Mouse (Mus musculus) heart, embryonic 14.5 days (tissue): ENCODE data around the gene Impdh2. TPM values are rescaled to one million over a fixed set of nuclear protein-coding genes. Genes with fewer than 3 reads are reported as not detected.

Source experiments
- ATAC-seq: fragments of 200-750 bp; cut with Nextera tagmentation; 2 replicates; pipeline ENCODE4 v1.8.0; 2017; ENCODE audit warnings: low read depth, moderate TSS enrichment; ENCODE audit not compliant: insufficient number of reproducible peaks, insufficient read depth, low FRiP score
- H3K27ac ChIP-seq, 2 experiments: fragments of 200-500 bp in 1 of 2; fragments of 300-500 bp in 1 of 2; sonication (generic) in 1 of 2; replicated peaks in 1 of 2; 2 replicates each; pipeline ENCODE4 v1.5.1; 2012 to 2014; ENCODE audit warnings: low read depth in 2 of 2, low read length in 2 of 2, control low read depth in 1 of 2, mild to moderate bottlenecking in 1 of 2, mixed read lengths in 1 of 2; ENCODE audit not compliant: control insufficient read depth in 1 of 2, insufficient read depth in 1 of 2
- H3K27me3 ChIP-seq: fragments of 300-500 bp; sonication (generic); 2 replicates; pipeline ENCODE4 v1.6.1; 2014; ENCODE audit warnings: mild to moderate bottlenecking, low read length, control low read depth; ENCODE audit not compliant: control insufficient read depth, insufficient read depth
- H3K36me3 ChIP-seq: fragments of 300-500 bp; sonication (generic); 2 replicates; pipeline ENCODE4 v1.6.1; 2014; ENCODE audit warnings: mild to moderate bottlenecking, control low read depth, low read length, mixed read lengths; ENCODE audit not compliant: control insufficient read depth, insufficient read depth
- H3K4me1 ChIP-seq, 2 experiments: fragments of 200-500 bp in 1 of 2; fragments of 300-500 bp in 1 of 2; sonication (generic) in 1 of 2; 2 replicates each; pipeline ENCODE4 v1.6.1; 2012 to 2014; ENCODE audit warnings: low read length in 2 of 2, control low read depth in 1 of 2, mixed read lengths in 1 of 2; ENCODE audit not compliant: control insufficient read depth in 2 of 2, insufficient read depth in 2 of 2
- H3K4me2 ChIP-seq: fragments of 300-500 bp; sonication (generic); 2 replicates; pipeline ENCODE4 v1.6.1; 2014; ENCODE audit warnings: mild to moderate bottlenecking, low read length
- H3K4me3 ChIP-seq, 2 experiments: fragments of 200-500 bp in 1 of 2; fragments of 300-500 bp in 1 of 2; sonication (generic) in 1 of 2; 2 replicates each; pipeline ENCODE4 v1.5.1; 2012 to 2014; ENCODE audit warnings: low read length in 2 of 2, mild to moderate bottlenecking in 2 of 2, control low read depth in 1 of 2, low read depth in 1 of 2, moderate library complexity in 1 of 2; ENCODE audit not compliant: control insufficient read depth in 1 of 2, insufficient read depth in 1 of 2
- H3K9ac ChIP-seq: fragments of 300-500 bp; sonication (generic); 2 replicates; pipeline ENCODE4 v1.6.1; 2014; ENCODE audit warnings: mild to moderate bottlenecking, low read length
- H3K9me3 ChIP-seq: fragments of 300-500 bp; sonication (generic); 2 replicates; pipeline ENCODE4 v1.6.1; 2016; ENCODE audit warnings: low read length, control low read depth; ENCODE audit not compliant: control insufficient read depth
- WGBS: fragments of 180-500 bp; shearing (Covaris S2); extraction: QIAGEN DNeasy Blood & Tissue Kit; methylation state at CpG from one replicate; pipeline ENCODE4 v1.1.7; 2014; 5-methylcytosine and 5-hydroxymethylcytosine counted together
- polyA plus RNA-seq: library from polyadenylated mRNA; unstranded; fragments of >200 nt; fragmentation: Nextera tagmentation; extraction: Ambion mirVana; gene quantifications from 2 replicates; pipeline ENCODE4 v1.2.1, GENCODE M21; 2014

Impdh2 gene
- polyA plus RNA-seq, 1 experiment from 2014 or later, result 97.5 TPM

DNA sequence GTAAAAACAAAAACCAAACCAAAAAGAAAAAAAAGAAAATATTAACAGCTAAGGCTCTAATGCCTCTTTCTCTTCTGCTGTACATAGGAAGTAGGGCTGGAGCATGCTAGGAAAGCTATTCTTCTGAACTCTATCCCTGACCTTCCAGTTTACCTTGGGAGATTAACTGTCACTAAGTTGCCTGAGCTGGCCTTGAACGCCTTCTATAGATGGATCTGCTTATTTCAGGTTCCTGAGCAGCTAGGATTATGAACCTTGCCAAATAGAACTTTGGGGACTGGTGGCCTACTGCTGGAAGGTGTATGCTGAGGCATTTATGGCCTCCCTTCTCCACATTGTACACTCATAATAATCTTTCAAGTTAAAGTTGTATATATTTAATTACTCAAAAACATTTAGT is 29.1 kb upstream of the Impdh2 start:
- Histone ChIP-seq H3K4me1 (no peaks in the 10 kb centered on the region), H3K4me2 (no peak overlapping the region), H3K4me3 (no peak overlapping the region), H3K27ac (no peak overlapping the region), H3K27me3 (no peaks in the 10 kb centered on the region), H3K9me3 (no peaks in the 10 kb centered on the region), H3K9ac (no peak overlapping the region), H3K36me3 (peaks cover 84% of the 10 kb centered on the region)
- 76% methylated on average over 1 of the region's 1 CpGs for WGBS
- ATAC-seq, result no peak

DNA sequence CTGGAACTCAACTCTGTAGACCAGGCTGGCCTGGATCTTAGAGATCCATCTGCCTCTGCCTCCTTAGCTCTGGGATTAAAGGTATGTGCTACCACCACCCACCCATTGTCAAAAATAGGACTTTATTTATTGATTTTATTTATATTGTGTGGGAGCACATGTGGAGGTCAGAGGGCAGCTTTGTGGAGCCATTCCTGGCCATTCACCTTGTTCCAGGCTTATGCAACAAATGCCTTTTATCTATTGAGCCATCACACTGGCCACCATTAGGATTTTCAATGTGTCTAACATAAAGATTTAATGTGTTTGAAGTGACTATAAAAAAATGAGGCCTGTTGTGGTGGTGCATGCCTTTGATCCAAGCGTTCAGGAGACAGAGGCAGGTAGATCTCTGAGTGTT is 28.6 kb upstream of the Impdh2 start:
- Histone ChIP-seq H3K4me1 (no peaks in the 10 kb centered on the region), H3K27me3 (no peaks in the 10 kb centered on the region), H3K4me3 (no peak overlapping the region), H3K9ac (no peak overlapping the region), H3K4me2 (no peak overlapping the region), H3K27ac (no peak overlapping the region), H3K9me3 (no peaks in the 10 kb centered on the region), H3K36me3 (peaks cover 89% of the 10 kb centered on the region)
- no peak for ATAC-seq
- WGBS, result 92% methylated on average over 1 of the region's 1 CpGs

- Histone ChIP-seq H3K27ac (no peak overlapping the region), H3K4me1 (no peaks in the 10 kb centered on the region), H3K9ac (no peak overlapping the region), H3K9me3 (no peaks in the 10 kb centered on the region), H3K4me2 (no peak overlapping the region), H3K36me3 (peaks cover 95% of the 10 kb centered on the region), H3K27me3 (no peaks in the 10 kb centered on the region), H3K4me3 (no peak overlapping the region)
- ATAC-seq, result no peak
Observed at GRCm38 (mm10) chr9:108540846-108541245, 19.2 kb upstream of the Impdh2 start.

GRCm38 (mm10) chr9:108545986-108546385 is 14.1 kb upstream of the Impdh2 start:
- Histone ChIP-seq H3K27me3 (no peaks in the 10 kb centered on the region), H3K4me1 (no peaks in the 10 kb centered on the region), H3K4me3 (no peak overlapping the region), H3K9me3 (no peaks in the 10 kb centered on the region), H3K36me3 (peaks cover 96% of the 10 kb centered on the region), H3K27ac (no peak overlapping the region), H3K9ac (no peak overlapping the region), H3K4me2 (no peak overlapping the region)
- no peak for ATAC-seq
- WGBS, result 91% methylated on average over 3 of the region's 3 CpGs

DNA sequence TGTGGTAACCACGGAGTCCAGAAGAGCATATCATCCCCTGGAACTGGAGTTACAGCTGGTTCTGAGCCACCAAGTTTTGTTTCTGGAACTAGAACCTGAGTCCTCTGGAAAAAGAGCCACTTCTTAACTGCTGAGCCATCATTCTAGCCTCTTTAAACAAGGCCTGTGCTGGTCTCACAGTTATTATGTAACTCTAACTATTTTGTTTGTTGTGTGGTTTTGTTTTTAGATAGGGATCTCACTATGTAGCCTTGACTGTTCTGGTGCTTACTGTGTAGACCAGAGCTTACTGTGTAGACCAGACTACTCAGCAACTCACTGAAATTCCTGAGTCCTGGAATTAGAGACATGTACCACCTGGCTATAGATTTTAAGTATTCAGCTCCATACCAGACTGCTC is 13.2 kb upstream of the Impdh2 start:
- no peak overlapping the region for H3K9ac ChIP-seq
- no peaks in the 10 kb centered on the region for H3K27me3 ChIP-seq
- no peak overlapping the region for H3K4me2 ChIP-seq
- ATAC-seq, result no peak
- H3K9me3 ChIP-seq, result no peaks in the 10 kb centered on the region
- H3K36me3 ChIP-seq, result peaks cover 92% of the 10 kb centered on the region
- no peaks in the 10 kb centered on the region for H3K4me1 ChIP-seq
- 94% methylated on average over 1 of the region's 1 CpGs for WGBS
- no peak overlapping the region for H3K27ac ChIP-seq
- no peak overlapping the region for H3K4me3 ChIP-seq

DNA sequence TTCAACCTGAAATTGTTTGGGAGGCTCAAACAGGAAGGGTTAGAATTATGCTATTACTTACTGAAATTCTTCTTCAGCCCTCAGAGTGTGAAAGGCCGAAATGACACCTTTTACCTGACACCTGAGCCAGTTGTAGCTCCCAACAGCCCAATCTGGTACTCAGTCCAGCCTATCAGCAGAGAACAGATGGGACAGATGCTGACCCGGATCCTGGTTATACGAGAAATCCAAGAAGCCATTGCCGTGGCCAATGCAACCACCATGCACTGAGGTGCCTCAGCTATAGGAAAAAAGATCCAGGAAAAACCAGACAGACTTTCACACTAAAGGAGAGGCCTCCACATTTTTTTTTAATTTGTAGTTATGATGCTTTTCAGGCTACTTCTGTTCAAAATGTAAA is 917 bp upstream of the Impdh2 start:
- no peak for ATAC-seq
- no peak overlapping the region for H3K4me2 ChIP-seq
- peaks cover 5 to 12% of the 10 kb centered on the region in 2 experiments for H3K4me1 ChIP-seq
- peaks cover 82% of the 10 kb centered on the region for H3K36me3 ChIP-seq
- no peaks in the 10 kb centered on the region for H3K27me3 ChIP-seq
- H3K9me3 ChIP-seq, result no peaks in the 10 kb centered on the region
- WGBS, result 79% methylated on average over 4 of the region's 4 CpGs
- H3K9ac ChIP-seq, result no peak overlapping the region
- H3K27ac ChIP-seq, result no peak overlapping the region
- H3K4me3 ChIP-seq, result no peak overlapping the region

- Histone ChIP-seq H3K9me3 (no peaks in the 10 kb centered on the region), H3K27me3 (no peaks in the 10 kb centered on the region), H3K9ac (no peak overlapping the region), H3K4me3 (no peak overlapping the region), H3K27ac (no peak overlapping the region), H3K36me3 (peaks cover 56% of the 10 kb centered on the region), H3K4me1 (peaks cover 15 to 28% of the 10 kb centered on the region in 2 experiments), H3K4me2 (no peak overlapping the region)
- 83% methylated on average over 8 of the region's 8 CpGs for WGBS
- ATAC-seq, result no peak
Observed at GRCm38 (mm10) chr9:108563671-108564070, 3.6 kb downstream of the Impdh2 start.

DNA sequence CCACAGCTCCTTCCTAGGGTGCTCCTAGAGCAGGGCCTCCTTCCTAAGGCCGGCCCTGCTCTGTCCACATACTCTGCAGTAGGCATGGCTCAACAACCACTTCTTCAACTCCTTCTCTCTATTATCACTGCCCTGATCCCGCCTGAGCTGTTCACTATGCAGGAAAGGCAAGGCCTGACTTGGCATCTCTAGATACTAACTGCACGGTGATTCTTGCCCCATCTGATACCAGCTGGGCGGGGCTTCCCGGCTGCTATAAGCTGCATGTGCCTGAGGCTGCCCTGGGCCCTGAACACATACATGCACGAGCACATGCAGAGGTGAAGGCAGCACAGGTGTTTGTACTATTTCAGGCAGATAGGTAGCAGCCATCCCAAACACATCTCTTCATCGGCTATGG is 4.0 kb downstream of the Impdh2 start:
- Histone ChIP-seq H3K36me3 (peaks cover 51% of the 10 kb centered on the region), H3K4me2 (no peak overlapping the region), H3K27me3 (no peaks in the 10 kb centered on the region), H3K4me1 (peaks cover 16 to 31% of the 10 kb centered on the region in 2 experiments), H3K4me3 (no peak overlapping the region), H3K9me3 (no peaks in the 10 kb centered on the region), H3K27ac (no peak overlapping the region), H3K9ac (no peak overlapping the region)
- ATAC-seq, result no peak
- WGBS, result 82% methylated on average over 7 of the region's 7 CpGs
